Mouse (Mus musculus) mouse trophoblast stem cell (cell line): ENCODE data around the gene Gm11037.

Source experiments
- in situ Hi-C, 2 experiments: fragments of 300-500 bp; cut with MseI, MboI; formaldehyde crosslinking; loops; 2 replicates in 1 of 2; 3 replicates in 1 of 2; pipeline ENCODE4 v1.15.1; 2025

Gene Gm11037

GRCm38 (mm10) chr2:131128636-131129157 is 4.6 kb upstream of the Gm11037 start:
- in situ Hi-C loops: no loop called here

GRCm38 (mm10) chr2:131129836-131130235 is 3.5 kb upstream of the Gm11037 start:
- in situ Hi-C loops: no loop called here

- in situ Hi-C loops: no loop called here
Measured at GRCm38 (mm10) chr2:131130849-131131248, 2.4 kb upstream of the Gm11037 start.

- in situ Hi-C loops: no loop called here
Measured at GRCm38 (mm10) chr2:131132111-131132888, 997 bp upstream of the Gm11037 start.

- in situ Hi-C loops: no loop called here
Measured at GRCm38 (mm10) chr2:131134381-131134780, 1.1 kb downstream of the Gm11037 start.

GRCm38 (mm10) chr2:131134826-131135400 is 1.6 kb downstream of the Gm11037 start:
- in situ Hi-C loops: no loop called here

- in situ Hi-C loops: no loop called here
Measured at GRCm38 (mm10) chr2:131135521-131136139, 2.3 kb downstream of the Gm11037 start.

GRCm38 (mm10) chr2:131138296-131138695 is 5.0 kb downstream of the Gm11037 start:
- in situ Hi-C loops: no loop called here

GRCm38 (mm10) chr2:131138760-131139159 is 5.5 kb downstream of the Gm11037 start:
- in situ Hi-C loops: no loop called here

- in situ Hi-C loops: no loop called here
Measured at GRCm38 (mm10) chr2:131139287-131139686, 6.0 kb downstream of the Gm11037 start.

- in situ Hi-C loops: loop anchor here in 1 of 2 experiments (10.0 kb wide), 1 partner anchor 45 kb away; no protein-coding TSS in a partner anchor
Measured at GRCm38 (mm10) chr2:131139886-131140532, 6.7 kb downstream of the Gm11037 start.

- in situ Hi-C loops: loop anchor here in 1 of 2 experiments (10.0 kb wide), 1 partner anchor 46 kb away; no protein-coding TSS in a partner anchor
Measured at GRCm38 (mm10) chr2:131140533-131140905, 7.2 kb downstream of the Gm11037 start.

GRCm38 (mm10) chr2:131141336-131141986 is 8.2 kb downstream of the Gm11037 start:
- in situ Hi-C loops: loop anchor here in 1 of 2 experiments (10.0 kb wide), 1 partner anchor 47 kb away; no protein-coding TSS in a partner anchor

- in situ Hi-C loops: loop anchor here in 1 of 2 experiments (10.0 kb wide), 1 partner anchor 48 kb away; no protein-coding TSS in a partner anchor
Measured at GRCm38 (mm10) chr2:131142592-131142991, 9.3 kb downstream of the Gm11037 start.

GRCm38 (mm10) chr2:131143007-131143780 is 9.9 kb downstream of the Gm11037 start:
- in situ Hi-C loops: loop anchor here in 1 of 2 experiments (10.0 kb wide), 1 partner anchor 48 kb away; no protein-coding TSS in a partner anchor

- in situ Hi-C loops: loop anchor here in 1 of 2 experiments (10.0 kb wide), 1 partner anchor 50 kb away; no protein-coding TSS in a partner anchor
Measured at GRCm38 (mm10) chr2:131145121-131145520, 11.8 kb downstream of the Gm11037 start.

- in situ Hi-C loops: loop anchor here in 1 of 2 experiments (10.0 kb wide), 1 partner anchor 51 kb away; no protein-coding TSS in a partner anchor
Measured at GRCm38 (mm10) chr2:131145536-131145935, 12.2 kb downstream of the Gm11037 start.

GRCm38 (mm10) chr2:131146193-131147042 is 13.1 kb downstream of the Gm11037 start:
- in situ Hi-C loops: loop anchor here in 1 of 2 experiments (10.0 kb wide), 1 partner anchor 52 kb away; no protein-coding TSS in a partner anchor

- in situ Hi-C loops: loop anchor here in 1 of 2 experiments (10.0 kb wide), 1 partner anchor 52 kb away; no protein-coding TSS in a partner anchor
Measured at GRCm38 (mm10) chr2:131147043-131147365, 13.7 kb downstream of the Gm11037 start.
